Mouse (Mus musculus): ENCODE results near the gene Elk3. TPM values are rescaled to one million over a fixed set of nuclear protein-coding genes. Genes with fewer than 3 reads are reported as not detected.

Elk3 gene
- total RNA-seq, 2 experiments from 2014 or later = 11.7 to 14.2 TPM

GRCm38 (mm10) chr10:93326741-93327100 lies 15.8 kb upstream of the Elk3 start:
- intact Hi-C loops (cut with DNase I) = no loop called here
- no peak overlapping the region for H3K4me3 ChIP-seq
- no peak for DNase-seq
- no peak for TF ChIP-seq CTCF (IDR thresholded peaks at IDR 0.05)
- H3K27ac ChIP-seq = peak overlapping the region; percentile 79

- intact Hi-C loops (cut with DNase I) = no loop called here
- DNase-seq = peak; percentile 51
- Histone ChIP-seq H3K27ac (peak overlapping the region; percentile 79), H3K4me3 (no peak overlapping the region)
- TF ChIP-seq CTCF (IDR thresholded peaks at IDR 0.05) = no peak
These were observed 15.1 kb upstream of the Elk3 start for GRCm38 (mm10) chr10:93325804-93326740.

GRCm38 (mm10) chr10:93325369-93325768 lies 14.4 kb upstream of the Elk3 start:
- no peak for TF ChIP-seq CTCF (IDR thresholded peaks at IDR 0.05)
- intact Hi-C loops (cut with DNase I) = no loop called here
- Histone ChIP-seq H3K27ac (peak overlapping the region; percentile 79), H3K4me3 (no peak overlapping the region)
- DNase-seq = no peak

GRCm38 (mm10) chr10:93324438-93324837 lies 13.5 kb upstream of the Elk3 start:
- H3K27ac ChIP-seq = no peak overlapping the region
- intact Hi-C loops (cut with DNase I) = no loop called here
- no peak for DNase-seq

GRCm38 (mm10) chr10:93323659-93324058 lies 12.7 kb upstream of the Elk3 start:
- intact Hi-C loops (cut with DNase I) = no loop called here
- Histone ChIP-seq H3K4me3 (no peak overlapping the region), H3K27ac (no peak overlapping the region)
- DNase-seq = no peak
- TF ChIP-seq CTCF (IDR thresholded peaks at IDR 0.05) = no peak

More at GRCm38 (mm10) chr10:93324438-93324837, 13.5 kb upstream of the Elk3 start:
- TF ChIP-seq CTCF (IDR thresholded peaks at IDR 0.05) = no peak
- H3K4me3 ChIP-seq = no peak overlapping the region

GRCm38 (mm10) chr10:93321763-93322162 lies 10.8 kb upstream of the Elk3 start:
- H3K27ac ChIP-seq = no peak overlapping the region
- no peak for DNase-seq
- TF ChIP-seq CTCF (IDR thresholded peaks at IDR 0.05) = no peak
- H3K4me3 ChIP-seq = no peak overlapping the region
- intact Hi-C loops (cut with DNase I) = no loop called here

GRCm38 (mm10) chr10:93320148-93320547 lies 9.2 kb upstream of the Elk3 start:
- intact Hi-C loops (cut with DNase I) = no loop called here

GRCm38 (mm10) chr10:93319526-93320063 lies 8.7 kb upstream of the Elk3 start:
- H3K27ac ChIP-seq = peak overlapping the region; percentile 69
- intact Hi-C loops (cut with DNase I) = no loop called here
- DNase-seq = no peak
- no peak overlapping the region for H3K4me3 ChIP-seq
- no peak for TF ChIP-seq CTCF (IDR thresholded peaks at IDR 0.05)

More at GRCm38 (mm10) chr10:93320148-93320547, 9.2 kb upstream of the Elk3 start:
- Histone ChIP-seq H3K27ac (peak overlapping the region; percentile 69), H3K4me3 (no peak overlapping the region)
- no peak for DNase-seq
- no peak for TF ChIP-seq CTCF (IDR thresholded peaks at IDR 0.05)

- DNase-seq = no peak
- no peak for TF ChIP-seq CTCF (IDR thresholded peaks at IDR 0.05)
- H3K27ac ChIP-seq = peak overlapping the region; percentile 83
- intact Hi-C loops (cut with DNase I) = no loop called here
- 0 out of 2 replicates have a peak overlapping the region, but pooled peaks have one; percentile 9 for H3K4me3 ChIP-seq
These were observed 6.0 kb upstream of the Elk3 start for GRCm38 (mm10) chr10:93316909-93317308.

- intact Hi-C loops (cut with DNase I) = loop anchor here (5.0 kb wide), 1 partner anchor 106 kb away; no protein-coding TSS in a partner anchor
- DNase-seq = no peak
- Histone ChIP-seq H3K4me3 (peak overlapping the region; percentile 92), H3K27ac (peak overlapping the region; percentile 93)
- no peak for TF ChIP-seq CTCF (IDR thresholded peaks at IDR 0.05)
These were observed 641 bp upstream of the Elk3 start for GRCm38 (mm10) chr10:93311576-93311975.

GRCm38 (mm10) chr10:93309934-93310621 lies 857 bp downstream of the Elk3 start:
- H3K4me3 ChIP-seq = peak overlapping the region; percentile 92
- TF ChIP-seq CTCF (IDR thresholded peaks at IDR 0.05) = no peak
- DNase-seq = peak; percentile 40
- peak overlapping the region; percentile 93 for H3K27ac ChIP-seq
- intact Hi-C loops (cut with DNase I) = loop anchor here (5.0 kb wide), 1 partner anchor 107 kb away; no protein-coding TSS in a partner anchor

- Histone ChIP-seq H3K27ac (peak overlapping the region; percentile 93), H3K4me3 (peak overlapping the region; percentile 92)
- TF ChIP-seq CTCF (IDR thresholded peaks at IDR 0.05) = no peak
- DNase-seq = peak; percentile 55
- intact Hi-C loops (cut with DNase I) = no loop called here
These were observed 1.6 kb downstream of the Elk3 start for GRCm38 (mm10) chr10:93309131-93309933.

Data from gastrocnemius, adult 2 months (tissue).